Mouse (Mus musculus) olfactory bulb, adult 2 months (tissue): Measurements from ENCODE around the gene Gpr1.

Experiments used
- CTCF ChIP-seq: fragments of 200-500 bp; IDR thresholded peaks from 2 replicates; pipeline ENCODE4 v1.5.1; 2012; ENCODE audit warnings: low read depth, mild to moderate bottlenecking, low read length, moderate library complexity; ENCODE audit not compliant: insufficient read depth
- POLR2A ChIP-seq: fragments of 200-500 bp; IDR thresholded peaks from 2 replicates; pipeline ENCODE4 v1.6.1; 2012; ENCODE audit warnings: mild to moderate bottlenecking, low read depth, low read length, moderate library complexity; ENCODE audit not compliant: insufficient read depth

GRCm38 (mm10) chr1:63140231-63140630 is 74.1 kb downstream of the Gpr1 start:
- TF ChIP-seq CTCF (no peak), POLR2A (no peak)
